ENCODE assay signal across 8 mouse cellular contexts in genomic region chr2:151038811-151039222, GRCm38 (mm10). TPM values are rescaled to one million over a fixed set of nuclear protein-coding genes. Genes with fewer than 3 reads are reported as not detected.
DNase-seq lines count a peak whose midpoint lies in the region; ATAC-seq and TF ChIP-seq lines count a peak whose summit lies in the region.

No protein-coding gene starts in this region.

- H3K27ac ChIP-seq in heart, embryonic 14.5 days (replicated peaks in 1 of 2; ENCODE audit: control insufficient read depth in 1 of 2, insufficient read depth in 1 of 2, low read depth in 2 of 2, low read length in 2 of 2) = peak overlapping the region; percentile 66 to 71
- no peak overlapping the region for H3K27ac ChIP-seq in ES-Bruce4 (ENCODE audit: insufficient read depth, low read length)
- H3K27ac ChIP-seq in embryonic facial prominence, embryonic 13.5 days = peak overlapping the region; percentile 78
- peak overlapping the region; percentile 91 for H3K27ac ChIP-seq in intestine, postnatal 0 days (ENCODE audit: low read depth, low read length)

- peak overlapping the region; percentile 97 for H3K9ac ChIP-seq in heart, embryonic 14.5 days (ENCODE audit: low read length)
- H3K9ac ChIP-seq in ES-Bruce4 (ENCODE audit: low read depth, poor library complexity, severe bottlenecking) = peak overlapping the region; percentile 99
- peak overlapping the region; percentile 100 for H3K9ac ChIP-seq in embryonic facial prominence, embryonic 13.5 days
- peak overlapping the region; percentile 91 for H3K9ac ChIP-seq in intestine, postnatal 0 days (ENCODE audit: low read depth, low read length)

- H3K4me3 ChIP-seq in heart, embryonic 14.5 days (ENCODE audit: control insufficient read depth in 1 of 2, insufficient read depth in 1 of 2, low read depth in 1 of 2, low read length in 2 of 2) = peak overlapping the region; percentile 87 to 100
- H3K4me3 ChIP-seq in ES-Bruce4 (ENCODE audit: low read depth, low read length) = peak overlapping the region; percentile 94
- H3K4me3 ChIP-seq in embryonic facial prominence, embryonic 13.5 days = peak overlapping the region; percentile 96
- peak overlapping the region; percentile 86 for H3K4me3 ChIP-seq in intestine, postnatal 0 days (ENCODE audit: low read depth, low read length)

- H3K27me3 ChIP-seq in heart, embryonic 14.5 days (ENCODE audit: control insufficient read depth, insufficient read depth, low read length) = no peaks in the 10 kb centered on the region
- no peaks in the 10 kb centered on the region for H3K27me3 ChIP-seq in ES-Bruce4 (ENCODE audit: control insufficient read depth, insufficient read depth, low read length, poor library complexity, severe bottlenecking)
- H3K27me3 ChIP-seq in embryonic facial prominence, embryonic 13.5 days = no peaks in the 10 kb centered on the region
- H3K27me3 ChIP-seq in intestine, postnatal 0 days (replicated peaks; ENCODE audit: control insufficient read depth, insufficient read depth, low read length) = no peaks in the 10 kb centered on the region

- no peak for TF ChIP-seq EP300 in ES-Bruce4 (IDR thresholded peaks at IDR 0.05; ENCODE audit: insufficient read depth, low read depth, low read length)

- H3K4me1 ChIP-seq in heart, embryonic 14.5 days (ENCODE audit: control insufficient read depth in 2 of 2, insufficient read depth in 2 of 2, low read length in 2 of 2) = peaks cover 8 to 12% of the 10 kb centered on the region in 2 experiments; a peak in 3 of 4 replicates
- H3K4me1 ChIP-seq in ES-Bruce4 (ENCODE audit: control insufficient read depth, insufficient read depth, low read length) = no peaks in the 10 kb centered on the region
- peaks cover 8% of the 10 kb centered on the region for H3K4me1 ChIP-seq in embryonic facial prominence, embryonic 13.5 days
- no peaks in the 10 kb centered on the region for H3K4me1 ChIP-seq in intestine, postnatal 0 days (replicated peaks; ENCODE audit: control insufficient read depth, insufficient read depth, low read length)

- 0 out of 2 replicates have a peak, but pooled peaks cover 3% of the 10 kb centered on the region for H3K9me3 ChIP-seq in heart, embryonic 14.5 days (ENCODE audit: control insufficient read depth, low read length)
- no peaks in the 10 kb centered on the region for H3K9me3 ChIP-seq in ES-Bruce4 (replicated peaks; ENCODE audit: control insufficient read depth, insufficient read depth, low read length, poor library complexity, severe bottlenecking)
- H3K9me3 ChIP-seq in embryonic facial prominence, embryonic 13.5 days = 0 out of 2 replicates have a peak, but pooled peaks cover 3% of the 10 kb centered on the region
- H3K9me3 ChIP-seq in intestine, postnatal 0 days (ENCODE audit: control insufficient read depth) = no peaks in the 10 kb centered on the region

- ATAC-seq in heart, embryonic 14.5 days (ENCODE audit: insufficient number of reproducible peaks, insufficient read depth, low FRiP score, low read depth) = peak; percentile 67
- peak; percentile 75 for ATAC-seq in embryonic facial prominence, embryonic 13.5 days (ENCODE audit: insufficient number of reproducible peaks, insufficient read depth, low FRiP score, low TSS enrichment, low read depth)
- ATAC-seq in intestine, postnatal 0 days = peak; percentile 81
- 0 out of 2 replicates have a peak, but pooled peaks have one; percentile 2 for ATAC-seq in monocyte, adult 5-6 weeks (replicated peaks; ENCODE audit: insufficient number of reproducible peaks, low FRiP score, low TSS enrichment, poor library complexity, severe bottlenecking)

- H3K36me3 ChIP-seq in heart, embryonic 14.5 days (ENCODE audit: control insufficient read depth, insufficient read depth, low read length) = no peaks in the 10 kb centered on the region; the same call in 1 of the 2 replicates
- H3K36me3 ChIP-seq in ES-Bruce4 (ENCODE audit: control insufficient read depth, insufficient read depth, low read length, poor library complexity, severe bottlenecking) = no peaks in the 10 kb centered on the region; the same call in 1 of the 2 replicates
- no peaks in the 10 kb centered on the region for H3K36me3 ChIP-seq in embryonic facial prominence, embryonic 13.5 days
- H3K36me3 ChIP-seq in intestine, postnatal 0 days (ENCODE audit: control insufficient read depth, insufficient read depth) = no peaks in the 10 kb centered on the region

- no peak for TF ChIP-seq CTCF in ES-Bruce4 (IDR thresholded peaks at IDR 0.05; ENCODE audit: low read depth, low read length)
- no peak for TF ChIP-seq CTCF in intestine, postnatal 0 days (IDR thresholded peaks at IDR 0.05; ENCODE audit: low read depth)

- TF ChIP-seq POLR2A in ES-Bruce4 (IDR thresholded peaks at IDR 0.05; ENCODE audit: insufficient read depth, low read length) = no peak

- WGBS in heart, embryonic 14.5 days = under 1% methylated on average over 30 of the region's 30 CpGs
- under 1% methylated on average over 30 of the region's 30 CpGs for WGBS in embryonic facial prominence, embryonic 13.5 days
- WGBS in intestine, postnatal 0 days = under 1% methylated on average over 30 of the region's 30 CpGs

- no peak for DNase-seq in heart, adult 11 months
- no peak for DNase-seq in adrenal gland, postnatal 4 days (ENCODE audit: low spot score in 2 of 2)
- DNase-seq in layer of hippocampus, postnatal 36 days = no peak

- H3K4me2 ChIP-seq in heart, embryonic 14.5 days (ENCODE audit: low read length) = peak overlapping the region; percentile 91
- H3K4me2 ChIP-seq in embryonic facial prominence, embryonic 13.5 days = peak overlapping the region; percentile 79
- H3K4me2 ChIP-seq in intestine, postnatal 0 days (replicated peaks; ENCODE audit: low read depth) = peak overlapping the region; percentile 94

RNA-seq across cellular contexts. Expression of gene Ninl, which starts 0.4 kb away (rescaled TPM):
- polyA plus RNA-seq in heart, embryonic 14.5 days (2014; fragmentation: Nextera tagmentation; extraction: Ambion mirVana) = 4.0 and 5.8 TPM in 2 replicates
- 19.1 and 24.7 TPM in 2 replicates for polyA plus RNA-seq in ES-Bruce4 (2011; ENCODE audit: insufficient read depth, insufficient read length, low read depth, missing spikeins)
- 8.4 and 11.1 TPM in 2 replicates for polyA plus RNA-seq in embryonic facial prominence, embryonic 13.5 days (2015; fragmentation: Nextera tagmentation; extraction: Ambion mirVana)
- 1.3 and 1.5 TPM in 2 replicates for polyA plus RNA-seq in intestine, postnatal 0 days (2015; fragmentation: Nextera tagmentation; extraction: Ambion mirVana)
- total RNA-seq in monocyte, adult 5-6 weeks (2017) = 0.39 TPM in 1 of 3 replicates, not detected in the others
- total RNA-seq in adrenal gland, postnatal 4 days (2021) = 10 to 100 TPM; 29.1 to 31.7 TPM
- 1 to 10 TPM; 3.8 to 5.5 TPM for total RNA-seq in layer of hippocampus, postnatal 36 days (2021)

RNA-seq across cellular contexts. Expression of gene Nanp, which starts 0.4 kb away (rescaled TPM):
- polyA plus RNA-seq in heart, embryonic 14.5 days (2014; fragmentation: Nextera tagmentation; extraction: Ambion mirVana) = 18.2 and 19.2 TPM in 2 replicates
- 18.0 and 20.0 TPM in 2 replicates for polyA plus RNA-seq in ES-Bruce4 (2011; ENCODE audit: insufficient read depth, insufficient read length, low read depth, missing spikeins)
- polyA plus RNA-seq in embryonic facial prominence, embryonic 13.5 days (2015; fragmentation: Nextera tagmentation; extraction: Ambion mirVana) = 52.5 and 53.9 TPM in 2 replicates
- polyA plus RNA-seq in intestine, postnatal 0 days (2015; fragmentation: Nextera tagmentation; extraction: Ambion mirVana) = 59.9 and 64.2 TPM in 2 replicates
- 8.2 to 14.5 TPM (median 12.2 TPM) in 3 replicates for total RNA-seq in monocyte, adult 5-6 weeks (2017)
- 10 to 100 TPM; 16.2 to 17.8 TPM for total RNA-seq in adrenal gland, postnatal 4 days (2021)
- total RNA-seq in layer of hippocampus, postnatal 36 days (2021) = 10 to 100 TPM; 23.1 to 26.2 TPM

RNA-seq across cellular contexts. Expression of gene Gm14151, which starts 53.3 kb away (rescaled TPM):
- polyA plus RNA-seq in heart, embryonic 14.5 days (2014; fragmentation: Nextera tagmentation; extraction: Ambion mirVana) = not detected in 2 replicates
- polyA plus RNA-seq in ES-Bruce4 (2011; ENCODE audit: insufficient read depth, insufficient read length, low read depth, missing spikeins) = not detected in 2 replicates
- not detected in 2 replicates for polyA plus RNA-seq in embryonic facial prominence, embryonic 13.5 days (2015; fragmentation: Nextera tagmentation; extraction: Ambion mirVana)
- polyA plus RNA-seq in intestine, postnatal 0 days (2015; fragmentation: Nextera tagmentation; extraction: Ambion mirVana) = not detected in 2 replicates
- total RNA-seq in monocyte, adult 5-6 weeks (2017) = 0.67 to 0.75 TPM in 2 of 3 replicates, not detected in the other
- not detected for total RNA-seq in adrenal gland, postnatal 4 days (2021)
- not detected for total RNA-seq in layer of hippocampus, postnatal 36 days (2021)

RNA-seq across cellular contexts. Expression of gene Gm14147, which starts 59.2 kb away (rescaled TPM):
- not detected in 2 replicates for polyA plus RNA-seq in heart, embryonic 14.5 days (2014; fragmentation: Nextera tagmentation; extraction: Ambion mirVana)
- not detected in 2 replicates for polyA plus RNA-seq in ES-Bruce4 (2011; ENCODE audit: insufficient read depth, insufficient read length, low read depth, missing spikeins)
- polyA plus RNA-seq in embryonic facial prominence, embryonic 13.5 days (2015; fragmentation: Nextera tagmentation; extraction: Ambion mirVana) = not detected in 2 replicates
- polyA plus RNA-seq in intestine, postnatal 0 days (2015; fragmentation: Nextera tagmentation; extraction: Ambion mirVana) = not detected in 2 replicates
- not detected in 3 replicates for total RNA-seq in monocyte, adult 5-6 weeks (2017)
- not detected for total RNA-seq in adrenal gland, postnatal 4 days (2021)
- total RNA-seq in layer of hippocampus, postnatal 36 days (2021) = not detected

Comparison
In these comparisons a context has a peak if more than half of its experiments do, and no peak if none do; other contexts are left out.
1. ATAC-seq: peak in every context shown above with its lines; median percentile 81 in intestine, postnatal 0 days; 75 in embryonic facial prominence, embryonic 13.5 days; 67 in heart, embryonic 14.5 days; 2 in monocyte, adult 5-6 weeks.